ENCODE assay signal across 8 mouse cellular contexts in genomic region chr9:114688953-114689407, GRCm38 (mm10). TPM values are rescaled to one million over a fixed set of nuclear protein-coding genes. Genes with fewer than 3 reads are reported as not detected.
DNase-seq lines count a peak whose midpoint lies in the region; ATAC-seq and TF ChIP-seq lines count a peak whose summit lies in the region.

No protein-coding gene starts in this region.

- peak; percentile 60 for DNase-seq in embryo, embryonic 10 days (ENCODE audit: low spot score)
- no peak for DNase-seq in embryo, embryonic 9.5 days (ENCODE audit: extremely low spot score)
- peak; percentile 58 for DNase-seq in A20 (ENCODE audit: low read depth, low spot score)
- DNase-seq in embryonic facial prominence, embryonic 11.5 days (ENCODE audit: low spot score): peak; percentile 46
- no peak for DNase-seq in layer of hippocampus, adult 9-10 months (ENCODE audit: low spot score)

- H3K4me1 ChIP-seq in embryonic facial prominence, embryonic 11.5 days (ENCODE audit: control insufficient read depth, insufficient read depth, low read length): no peaks in the 10 kb centered on the region
- H3K4me1 ChIP-seq in intestine, embryonic 15.5 days (replicated peaks): peaks cover 17% of the 10 kb centered on the region; the same call in 1 of the 2 replicates
- peaks cover 7% of the 10 kb centered on the region for H3K4me1 ChIP-seq in testis, adult 2 months (ENCODE audit: control insufficient read depth, insufficient read depth, low read length)

- TF ChIP-seq CTCF in testis, adult 2 months (IDR thresholded peaks at IDR 0.05; ENCODE audit: control insufficient read depth, insufficient read depth, insufficient replicate concordance, low read depth, low read length): no peak

- H3K4me2 ChIP-seq in embryonic facial prominence, embryonic 11.5 days (ENCODE audit: low read depth, low read length): peak overlapping the region; percentile 75
- peak overlapping the region; percentile 91 for H3K4me2 ChIP-seq in intestine, embryonic 15.5 days (replicated peaks)

- H3K9ac ChIP-seq in embryonic facial prominence, embryonic 11.5 days (replicated peaks; ENCODE audit: low read length): peak overlapping the region; percentile 90
- peak overlapping the region; percentile 92 for H3K9ac ChIP-seq in intestine, embryonic 15.5 days

- no peak for TF ChIP-seq POLR2A in testis, adult 2 months (IDR thresholded peaks at IDR 0.05; ENCODE audit: control insufficient read depth, low read depth, low read length)

- peak overlapping the region; percentile 89 for H3K4me3 ChIP-seq in embryonic facial prominence, embryonic 11.5 days (ENCODE audit: low read depth, low read length)
- peak overlapping the region; percentile 85 for H3K4me3 ChIP-seq in intestine, embryonic 15.5 days (replicated peaks)
- peak overlapping the region; percentile 54 for H3K4me3 ChIP-seq in macrophage (ENCODE audit: inconsistent target)
- peak overlapping the region; percentile 85 for H3K4me3 ChIP-seq in testis, adult 2 months (ENCODE audit: control insufficient read depth, low read depth, low read length)

- no peaks in the 10 kb centered on the region for H3K27me3 ChIP-seq in embryonic facial prominence, embryonic 11.5 days (ENCODE audit: control insufficient read depth, insufficient read depth, low read length)
- H3K27me3 ChIP-seq in intestine, embryonic 15.5 days (replicated peaks): no peaks in the 10 kb centered on the region
- H3K27me3 ChIP-seq in testis, adult 2 months (ENCODE audit: control insufficient read depth, insufficient read depth, low read length): no peaks in the 10 kb centered on the region

- under 1% methylated on average over 50 of the region's 50 CpGs for WGBS in embryonic facial prominence, embryonic 11.5 days
- under 1% methylated on average over 50 of the region's 50 CpGs for WGBS in intestine, embryonic 15.5 days
- 2% methylated on average over 50 of the region's 50 CpGs for WGBS in macrophage (ENCODE audit: missing documents)

- H3K27ac ChIP-seq in embryonic facial prominence, embryonic 11.5 days (replicated peaks; ENCODE audit: low read depth, low read length): peak overlapping the region; percentile 71
- H3K27ac ChIP-seq in intestine, embryonic 15.5 days: peak overlapping the region; percentile 94
- peak overlapping the region; percentile 46; the same call in 1 of the 2 replicates for H3K27ac ChIP-seq in macrophage
- H3K27ac ChIP-seq in testis, adult 2 months (ENCODE audit: control insufficient read depth, insufficient read depth, low read depth, low read length): peak overlapping the region; percentile 52

- H3K79me2 ChIP-seq in macrophage (ENCODE audit: inconsistent target): peaks cover 45% of the 10 kb centered on the region

- peaks cover 5% of the 10 kb centered on the region for H3K36me3 ChIP-seq in embryonic facial prominence, embryonic 11.5 days (replicated peaks; ENCODE audit: control insufficient read depth, insufficient read depth, low read depth, low read length)
- H3K36me3 ChIP-seq in intestine, embryonic 15.5 days: peaks cover 8% of the 10 kb centered on the region; the same call in 1 of the 2 replicates
- no peaks in the 10 kb centered on the region; the same call in 1 of the 2 replicates for H3K36me3 ChIP-seq in macrophage (ENCODE audit: inconsistent target)
- no peaks in the 10 kb centered on the region for H3K36me3 ChIP-seq in testis, adult 2 months (ENCODE audit: control insufficient read depth, insufficient read depth, low read length)

- peak; percentile 62 for ATAC-seq in embryonic facial prominence, embryonic 11.5 days (replicated peaks; ENCODE audit: insufficient number of reproducible peaks, low FRiP score, low TSS enrichment, low read depth)
- peak; percentile 68 for ATAC-seq in intestine, embryonic 15.5 days

- H3K9me3 ChIP-seq in embryonic facial prominence, embryonic 11.5 days (replicated peaks; ENCODE audit: control insufficient read depth, low read length): no peaks in the 10 kb centered on the region
- no peaks in the 10 kb centered on the region for H3K9me3 ChIP-seq in intestine, embryonic 15.5 days

RNA-seq across cellular contexts. Expression of gene Dync1li1, which starts 0.4 kb away (rescaled TPM):
- 67.8 TPM in 2 replicates for polyA plus RNA-seq in embryonic facial prominence, embryonic 11.5 days (2014; fragmentation: Nextera tagmentation; extraction: Ambion mirVana)
- 49.9 and 54.7 TPM in 2 replicates for polyA plus RNA-seq in intestine, embryonic 15.5 days (2015; fragmentation: Nextera tagmentation; extraction: Ambion mirVana)
- 100 to 1,000 TPM in 1 of 26 experiments, 10 to 100 TPM in 25; 34.1 to 104 (median 52.5) TPM for total RNA-seq in macrophage (2018; cell fraction: chromatin; rRNA removed)
- total RNA-seq in macrophage (2018; cell fraction: cytosol; rRNA removed): 10 to 100 TPM; 46.7 to 70.7 (median 53.5) TPM
- 10 to 100 TPM; 35.0 to 59.1 (median 50.4) TPM for total RNA-seq in macrophage (2018; cell fraction: nucleus; rRNA removed)
- 39.8 to 54.4 TPM (median 39.9 TPM) in 3 replicates for polyA plus RNA-seq in macrophage (2018)
- polyA plus RNA-seq in testis, adult 2 months (2012; rRNA removed): 3.8 and 4.7 TPM in 2 replicates

RNA-seq across cellular contexts. Expression of gene Cmtm6, which starts 41.9 kb away (rescaled TPM):
- 29.3 and 30.0 TPM in 2 replicates for polyA plus RNA-seq in embryonic facial prominence, embryonic 11.5 days (2014; fragmentation: Nextera tagmentation; extraction: Ambion mirVana)
- polyA plus RNA-seq in intestine, embryonic 15.5 days (2015; fragmentation: Nextera tagmentation; extraction: Ambion mirVana): 77.5 and 77.7 TPM in 2 replicates
- 10 to 100 TPM in 25 of 26 experiments, 1 to 10 TPM in 1; 9.5 to 94.2 (median 29.7) TPM for total RNA-seq in macrophage (2018; cell fraction: chromatin; rRNA removed)
- total RNA-seq in macrophage (2018; cell fraction: cytosol; rRNA removed): 100 to 1,000 TPM in 12 of 26 experiments, 10 to 100 TPM in 14; 60.7 to 138 (median 99.6) TPM
- total RNA-seq in macrophage (2018; cell fraction: nucleus; rRNA removed): 100 to 1,000 TPM in 10 of 26 experiments, 10 to 100 TPM in 16; 54.2 to 141 (median 94.4) TPM
- 61.4 to 121 TPM (median 79.5 TPM) in 3 replicates for polyA plus RNA-seq in macrophage (2018)
- 19.5 and 25.9 TPM in 2 replicates for polyA plus RNA-seq in testis, adult 2 months (2012; rRNA removed)

RNA-seq across cellular contexts. Expression of gene Cnot10, which starts 49.0 kb away (rescaled TPM):
- 72.8 and 76.4 TPM in 2 replicates for polyA plus RNA-seq in embryonic facial prominence, embryonic 11.5 days (2014; fragmentation: Nextera tagmentation; extraction: Ambion mirVana)
- polyA plus RNA-seq in intestine, embryonic 15.5 days (2015; fragmentation: Nextera tagmentation; extraction: Ambion mirVana): 51.9 and 53.1 TPM in 2 replicates
- total RNA-seq in macrophage (2018; cell fraction: chromatin; rRNA removed): 100 to 1,000 TPM in 3 of 26 experiments, 10 to 100 TPM in 23; 17.9 to 122 (median 64.2) TPM
- total RNA-seq in macrophage (2018; cell fraction: cytosol; rRNA removed): 10 to 100 TPM in 24 of 26 experiments, 1 to 10 TPM in 2; 9.1 to 16.0 (median 12.5) TPM
- total RNA-seq in macrophage (2018; cell fraction: nucleus; rRNA removed): 10 to 100 TPM; 11.2 to 73.7 (median 30.4) TPM
- 13.8 to 17.7 TPM (median 14.6 TPM) in 3 replicates for polyA plus RNA-seq in macrophage (2018)
- 37.6 and 40.1 TPM in 2 replicates for polyA plus RNA-seq in testis, adult 2 months (2012; rRNA removed)

Comparison
In these comparisons a context has a peak if more than half of its experiments do, and no peak if none do; other contexts are left out.
1. DNase-seq: peak in embryo, embryonic 10 days (single experiment), A20 (single experiment) and embryonic facial prominence, embryonic 11.5 days (single experiment); none in embryo, embryonic 9.5 days (single experiment) and layer of hippocampus, adult 9-10 months (single experiment).
2. Peak in every context shown above with its lines, with median percentiles within 50 percentile points of each other: H3K27ac ChIP-seq and H3K4me3 ChIP-seq.